Mouse (Mus musculus) hindbrain, embryonic 10.5 days (tissue): ENCODE measurements around the gene Tbc1d10c. TPM values are rescaled to one million over a fixed set of nuclear protein-coding genes. Genes with fewer than 3 reads are reported as not detected.

Experiments
- DNase-seq: peaks from one replicate; pipeline ENCODE4 v3.0.0-alpha.2; 2017; ENCODE audit warnings: low spot score
- H3K27ac ChIP-seq: fragments of 300-500 bp; sonication (generic); 2 replicates; pipeline ENCODE4 v1.5.1; 2016; ENCODE audit warnings: mild to moderate bottlenecking, moderate library complexity
- H3K27me3 ChIP-seq: fragments of 300-500 bp; sonication (generic); 2 replicates; pipeline ENCODE4 v1.6.1; 2016; ENCODE audit warnings: mild to moderate bottlenecking; ENCODE audit not compliant: poor library complexity, insufficient read depth, severe bottlenecking
- H3K36me3 ChIP-seq: fragments of 300-500 bp; sonication (generic); 2 replicates; pipeline ENCODE4 v1.6.1; 2016; ENCODE audit warnings: mild to moderate bottlenecking, moderate library complexity
- H3K4me1 ChIP-seq: fragments of 300-500 bp; sonication (generic); replicated peaks from 2 replicates; pipeline ENCODE4 v1.6.1; 2016; ENCODE audit warnings: mild to moderate bottlenecking
- H3K4me3 ChIP-seq: fragments of 300-500 bp; sonication (generic); 2 replicates; pipeline ENCODE4 v1.5.1; 2016; ENCODE audit warnings: mild to moderate bottlenecking, moderate library complexity
- H3K9me3 ChIP-seq: fragments of 300-500 bp; sonication (generic); 2 replicates; pipeline ENCODE4 v1.6.1; 2016; ENCODE audit warnings: mild to moderate bottlenecking, moderate library complexity
- WGBS: fragments of 180-500 bp; shearing (Covaris S2); methylation state at CpG from one replicate; pipeline ENCODE4 v1.1.7; 2016; 5-methylcytosine and 5-hydroxymethylcytosine counted together
- polyA plus RNA-seq: library from polyadenylated mRNA; unstranded; fragments of >200 nt; fragmentation: Nextera tagmentation; extraction: Ambion mirVana; gene quantifications from 2 replicates; pipeline ENCODE4 v1.2.1, GENCODE M21; 2016

Gene Tbc1d10c
- polyA plus RNA-seq, 1 experiment from 2014 or later: 1.2 TPM

DNA sequence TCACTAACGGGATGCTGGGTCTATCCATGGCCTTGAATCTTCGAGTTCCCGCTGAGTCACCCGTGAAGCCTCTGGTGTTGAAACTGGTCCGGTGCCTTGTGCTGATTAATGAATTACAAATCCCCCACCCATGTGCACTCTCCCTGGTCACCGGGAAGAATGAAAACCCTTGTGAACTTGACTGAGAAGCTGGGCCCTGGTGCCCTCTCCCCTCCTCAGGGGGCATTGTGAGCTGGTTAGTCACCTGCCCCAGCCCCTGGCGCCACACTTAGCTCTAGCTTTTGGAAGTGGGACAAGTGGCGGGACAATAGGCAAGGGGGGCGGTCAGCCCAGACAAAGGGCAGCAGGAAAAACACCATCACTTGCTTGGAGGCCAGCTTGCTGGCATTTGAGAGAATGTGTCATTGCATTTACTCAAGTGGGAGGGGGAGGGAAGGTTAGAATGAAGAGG lies 22.5 kb upstream of the Tbc1d10c start:
- Histone ChIP-seq H3K4me3 (peak overlapping the region; percentile 70), H3K27ac (peak overlapping the region; percentile 87; the same call in 1 of the 2 replicates), H3K9me3 (no peaks in the 10 kb centered on the region), H3K36me3 (no peaks in the 10 kb centered on the region), H3K27me3 (peaks cover 92% of the 10 kb centered on the region), H3K4me1 (peaks cover 62% of the 10 kb centered on the region)
- no peak for DNase-seq
- 3% methylated on average over 9 of the region's 9 CpGs for WGBS

DNA sequence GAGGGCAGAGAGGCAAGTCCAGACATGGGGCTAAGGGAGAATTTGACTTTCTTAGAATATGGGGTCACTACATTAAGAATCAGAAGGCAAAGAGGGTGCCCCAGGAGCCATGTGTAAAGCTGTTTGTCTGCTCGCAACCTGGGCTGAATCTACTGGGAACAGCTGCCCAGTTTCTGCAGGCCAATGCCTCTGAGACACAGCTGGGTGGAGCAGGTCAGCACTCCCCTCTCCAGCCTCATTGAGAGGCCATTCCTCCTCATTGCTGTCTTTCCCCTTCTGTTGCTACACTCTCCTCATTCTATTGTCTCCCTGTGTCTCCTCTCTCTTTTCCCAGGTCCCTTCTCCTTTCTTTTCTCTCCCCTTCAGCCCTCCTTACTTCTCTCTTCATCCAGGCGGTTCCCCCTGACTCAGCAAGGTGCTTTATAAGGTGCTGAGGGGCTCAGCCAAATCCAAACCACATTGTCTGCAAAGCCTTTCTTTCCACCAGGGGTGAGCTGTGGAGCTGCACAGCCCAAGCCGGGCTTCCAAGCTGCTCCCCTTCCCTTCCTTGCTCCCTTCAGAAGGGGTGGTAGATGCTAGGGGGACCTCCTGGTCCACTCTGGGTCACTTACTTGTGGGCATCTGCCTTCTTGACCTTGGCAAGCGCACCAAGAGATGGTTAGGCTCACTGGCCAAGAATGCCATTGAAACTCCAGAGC lies 21.0 kb upstream of the Tbc1d10c start:
- no peaks in the 10 kb centered on the region for H3K36me3 ChIP-seq
- peaks cover 83% of the 10 kb centered on the region for H3K27me3 ChIP-seq
- peak overlapping the region; percentile 64 for H3K27ac ChIP-seq
- no peak overlapping the region for H3K4me3 ChIP-seq
- peaks cover 58% of the 10 kb centered on the region for H3K4me1 ChIP-seq
- no peaks in the 10 kb centered on the region for H3K9me3 ChIP-seq
- WGBS: 13% methylated on average over 4 of the region's 4 CpGs
- DNase-seq: no peak

DNA sequence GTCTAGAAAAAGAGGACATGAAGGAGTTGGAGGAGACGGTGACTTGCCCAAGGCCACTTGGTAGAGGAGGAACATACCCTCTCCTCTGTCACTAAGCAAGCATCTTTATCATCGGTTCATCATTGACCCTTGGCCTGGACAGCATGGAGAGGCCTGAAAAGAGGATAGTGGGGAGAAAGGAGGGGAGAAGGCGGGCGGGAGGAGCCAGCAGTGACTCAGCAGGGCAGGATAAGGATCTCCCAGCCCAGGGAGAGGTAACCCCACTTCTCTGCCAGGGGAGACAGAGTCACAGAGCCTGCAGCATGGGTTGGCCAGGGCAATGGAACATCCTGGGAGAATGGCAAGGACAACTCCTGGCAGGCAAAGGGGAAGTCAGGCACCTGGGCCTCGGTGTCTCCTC lies 17.5 kb upstream of the Tbc1d10c start:
- H3K4me1 ChIP-seq: peaks cover 29% of the 10 kb centered on the region
- H3K27me3 ChIP-seq: peaks cover 69% of the 10 kb centered on the region
- H3K4me3 ChIP-seq: no peak overlapping the region
- 68% methylated on average over 5 of the region's 5 CpGs for WGBS
- no peaks in the 10 kb centered on the region for H3K36me3 ChIP-seq
- H3K27ac ChIP-seq: no peak overlapping the region
- no peaks in the 10 kb centered on the region for H3K9me3 ChIP-seq
- no peak for DNase-seq

DNA sequence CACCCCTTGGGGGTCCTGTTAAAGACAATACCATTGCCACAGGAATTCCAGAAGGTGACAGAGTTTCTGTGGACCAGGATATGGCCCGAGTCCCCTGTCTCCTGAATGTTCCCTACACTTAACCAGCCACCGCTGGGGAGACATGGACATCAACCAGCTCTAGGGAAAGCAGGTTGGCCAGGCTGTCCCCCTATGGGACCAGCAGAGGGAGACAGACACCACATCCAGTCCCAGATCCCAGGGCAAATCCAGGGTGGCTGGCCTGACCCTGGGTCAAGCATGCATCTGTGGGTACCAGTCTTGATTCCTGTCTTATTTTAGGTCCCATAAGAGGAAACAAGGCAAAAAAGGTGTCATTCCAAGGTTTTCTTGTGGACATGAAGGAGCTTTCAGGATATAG lies 15.9 kb upstream of the Tbc1d10c start:
- Histone ChIP-seq H3K27me3 (peaks cover 59% of the 10 kb centered on the region), H3K9me3 (no peaks in the 10 kb centered on the region), H3K36me3 (no peaks in the 10 kb centered on the region), H3K27ac (no peak overlapping the region), H3K4me1 (peaks cover 23% of the 10 kb centered on the region), H3K4me3 (no peak overlapping the region)
- peak; percentile 71 for DNase-seq
- WGBS: 1% methylated on average over 2 of the region's 2 CpGs

- 53% methylated on average over 4 of the region's 4 CpGs for WGBS
- H3K9me3 ChIP-seq: no peaks in the 10 kb centered on the region
- peaks cover 31% of the 10 kb centered on the region for H3K4me1 ChIP-seq
- no peak overlapping the region for H3K4me3 ChIP-seq
- peaks cover 43% of the 10 kb centered on the region for H3K27me3 ChIP-seq
- no peak for DNase-seq
- H3K27ac ChIP-seq: no peak overlapping the region
- H3K36me3 ChIP-seq: peaks cover 7% of the 10 kb centered on the region
Observed at GRCm38 (mm10) chr19:4204889-4205288, 13.8 kb upstream of the Tbc1d10c start.

DNA sequence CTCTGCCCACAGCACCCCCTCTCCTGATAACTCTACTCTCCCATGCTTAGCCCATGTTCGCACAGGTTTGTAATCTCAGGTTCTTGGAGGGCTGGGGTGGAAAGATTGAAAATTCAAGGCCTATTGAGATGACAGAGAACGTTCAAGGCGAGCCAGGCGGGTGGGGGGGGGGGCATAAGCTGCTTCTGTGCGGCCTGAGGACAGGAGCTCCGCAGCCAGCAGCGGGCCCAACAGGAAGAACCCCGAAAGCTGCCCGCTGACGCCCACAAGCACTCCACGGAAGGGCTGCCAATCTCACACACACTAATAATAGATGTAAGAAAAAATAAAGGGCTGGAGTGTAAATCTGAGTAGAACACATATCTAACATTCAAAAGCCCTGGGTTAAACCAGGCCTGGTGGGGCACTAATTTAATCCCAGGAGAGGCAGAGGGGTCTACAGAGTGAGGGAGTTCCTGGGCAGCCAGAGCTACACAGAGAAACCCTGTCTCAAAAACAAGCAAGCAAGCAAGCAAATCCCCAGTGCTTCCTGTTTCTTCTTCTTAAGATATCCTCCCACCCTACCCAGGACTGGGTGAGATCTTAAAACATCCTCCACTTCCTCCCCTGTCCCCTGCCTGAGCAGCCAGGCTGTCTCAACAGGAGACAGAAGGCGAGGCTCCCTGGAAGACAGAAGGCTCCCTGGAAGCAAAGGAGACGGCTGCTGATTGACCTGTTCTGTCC lies 12.7 kb upstream of the Tbc1d10c start:
- Histone ChIP-seq H3K27me3 (peaks cover 35% of the 10 kb centered on the region), H3K9me3 (no peaks in the 10 kb centered on the region), H3K4me3 (no peak overlapping the region), H3K4me1 (peaks cover 37% of the 10 kb centered on the region), H3K27ac (no peak overlapping the region), H3K36me3 (peaks cover 18% of the 10 kb centered on the region)
- whole genome bisulfite sequencing: 66% methylated on average over 13 of the region's 13 CpGs
- no peak for DNase-seq

- peaks cover 37% of the 10 kb centered on the region for H3K4me1 ChIP-seq
- DNase-seq: no peak
- no peak overlapping the region for H3K27ac ChIP-seq
- 68% methylated on average over 3 of the region's 3 CpGs for WGBS
- peaks cover 25% of the 10 kb centered on the region for H3K36me3 ChIP-seq
- 0 out of 2 replicates have a peak overlapping the region, but pooled peaks have one; percentile 67 for H3K4me3 ChIP-seq
- peaks cover 30% of the 10 kb centered on the region for H3K27me3 ChIP-seq
- no peaks in the 10 kb centered on the region for H3K9me3 ChIP-seq
Observed at GRCm38 (mm10) chr19:4203148-4203547, 12.1 kb upstream of the Tbc1d10c start.

DNA sequence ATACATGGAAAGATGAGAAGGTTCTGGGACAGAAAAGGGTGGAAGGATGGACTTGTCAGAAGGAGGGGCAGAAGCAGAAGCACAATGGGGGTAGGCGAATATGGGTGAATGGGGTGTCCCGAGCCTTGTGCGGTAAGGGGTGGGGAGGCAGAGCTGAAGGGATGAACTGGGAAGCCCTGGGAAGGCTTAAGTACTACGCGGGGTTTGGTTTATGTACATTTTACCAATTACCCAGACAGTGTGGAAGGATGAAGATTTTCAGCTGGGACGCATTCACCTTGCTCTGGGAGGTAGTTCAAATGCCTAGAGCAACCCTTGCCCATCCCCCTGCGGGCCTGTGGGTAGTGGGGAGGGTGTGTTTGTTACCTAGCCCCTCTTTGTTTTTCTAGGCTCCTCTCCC lies 11.1 kb upstream of the Tbc1d10c start:
- peak overlapping the region; percentile 67 for H3K4me3 ChIP-seq
- no peaks in the 10 kb centered on the region for H3K9me3 ChIP-seq
- no peak for DNase-seq
- peaks cover 37% of the 10 kb centered on the region for H3K4me1 ChIP-seq
- peak overlapping the region; percentile 89 for H3K27ac ChIP-seq
- peaks cover 35% of the 10 kb centered on the region for H3K36me3 ChIP-seq
- 28% methylated on average over 7 of the region's 7 CpGs for WGBS
- H3K27me3 ChIP-seq: peaks cover 27% of the 10 kb centered on the region

DNA sequence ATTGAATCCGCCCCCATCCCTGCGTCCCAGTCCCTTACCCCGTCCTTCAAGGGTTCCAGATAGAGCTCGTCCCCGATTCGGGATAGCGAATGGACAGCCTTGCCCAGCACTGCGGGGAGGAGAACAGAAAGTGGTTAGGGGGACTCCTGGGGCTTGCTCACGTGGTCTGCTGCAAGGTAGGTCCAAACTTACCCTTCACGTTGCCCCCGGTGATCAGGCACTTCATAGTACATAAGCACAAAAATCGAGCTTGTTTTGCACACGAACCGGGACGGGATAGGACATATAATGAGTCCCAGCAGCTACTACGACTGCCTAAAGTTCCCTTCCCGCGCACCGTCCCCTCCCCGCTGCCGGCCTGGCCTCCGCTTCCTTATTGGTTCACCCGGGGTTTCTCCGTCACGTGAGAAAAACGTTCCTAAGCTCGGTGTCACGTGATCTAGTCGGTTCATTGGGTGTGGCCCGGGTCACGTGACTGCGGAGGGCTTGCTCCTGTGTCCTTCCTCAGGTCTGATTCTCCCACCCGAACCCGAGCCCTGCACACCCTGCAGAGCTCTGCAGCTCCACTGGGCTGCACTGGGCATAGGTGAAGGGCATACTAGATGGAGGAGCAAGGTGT lies 10.3 kb upstream of the Tbc1d10c start, which contains the start of gene Rad9a:
Gene Rad9a (minus strand): TSS at position 372 of the 619 bp plus-strand sequence.
- Histone ChIP-seq H3K4me1 (peaks cover 36% of the 10 kb centered on the region), H3K4me3 (peak within 1 kb of the TSS; percentile 67), H3K36me3 (peaks cover 42% of the 10 kb centered on the region), H3K27ac (peak within 1 kb of the TSS; percentile 89), H3K9me3 (no peaks in the 10 kb centered on the region), H3K27me3 (peaks cover 22% of the 10 kb centered on the region)
- under 1% methylated on average over 34 of the region's 34 CpGs for WGBS
- peak; percentile 96 for DNase-seq

- DNase-seq: no peak
- WGBS: 73% methylated on average over 3 of the region's 3 CpGs
- Histone ChIP-seq H3K27me3 (no peaks in the 10 kb centered on the region), H3K27ac (no peak overlapping the region), H3K9me3 (no peaks in the 10 kb centered on the region), H3K4me1 (peaks cover 51% of the 10 kb centered on the region), H3K36me3 (peaks cover 78% of the 10 kb centered on the region), H3K4me3 (no peak overlapping the region)
Observed at GRCm38 (mm10) chr19:4197180-4197579, 6.1 kb upstream of the Tbc1d10c start.

DNA sequence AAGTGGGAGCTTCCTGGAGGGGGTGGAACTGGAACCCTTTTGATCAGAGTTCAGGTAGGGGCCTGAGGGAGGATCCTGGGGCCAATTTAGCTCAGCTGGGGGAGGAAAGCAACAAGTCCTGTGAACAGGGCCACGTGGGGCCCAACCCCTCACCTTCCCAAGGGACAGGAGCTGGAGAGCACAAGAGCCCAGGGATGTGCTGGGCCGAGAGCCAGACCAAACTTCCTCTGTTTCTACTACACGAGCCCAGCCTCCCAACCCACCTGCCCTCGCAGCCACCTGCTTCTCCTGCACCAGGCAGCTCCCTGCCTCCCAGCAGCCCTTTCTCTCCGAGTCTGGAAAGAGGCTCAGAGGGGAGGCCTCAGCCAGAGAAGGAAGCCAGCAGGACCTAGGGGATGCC lies 5.5 kb upstream of the Tbc1d10c start:
- H3K9me3 ChIP-seq: no peaks in the 10 kb centered on the region
- 60% methylated on average over 5 of the region's 5 CpGs for WGBS
- no peaks in the 10 kb centered on the region for H3K27me3 ChIP-seq
- H3K27ac ChIP-seq: no peak overlapping the region
- H3K4me3 ChIP-seq: no peak overlapping the region
- H3K36me3 ChIP-seq: peaks cover 78% of the 10 kb centered on the region
- H3K4me1 ChIP-seq: peaks cover 50% of the 10 kb centered on the region
- DNase-seq: no peak

GRCm38 (mm10) chr19:4196048-4196447 lies 5.0 kb upstream of the Tbc1d10c start:
- Histone ChIP-seq H3K9me3 (no peaks in the 10 kb centered on the region), H3K27me3 (no peaks in the 10 kb centered on the region), H3K27ac (no peak overlapping the region), H3K4me3 (no peak overlapping the region), H3K36me3 (peaks cover 78% of the 10 kb centered on the region), H3K4me1 (peaks cover 54% of the 10 kb centered on the region)
- DNase-seq: no peak
- 86% methylated on average over 2 of the region's 2 CpGs for WGBS
